Mouse (Mus musculus) heart, adult 2 months (tissue): ENCODE data around the gene Gm11563.

Experiments used
- CTCF ChIP-seq: fragments of 200-600 bp; IDR thresholded peaks from 2 replicates; pipeline ENCODE4 v1.8.1; 2022; ENCODE audit warnings: antibody characterized with exemption, mild to moderate bottlenecking, moderate library complexity
- EP300 ChIP-seq: fragments of 200-500 bp; IDR thresholded peaks from 2 replicates; pipeline ENCODE4 v1.6.1; 2011; ENCODE audit warnings: low read depth, low read length, control low read depth; ENCODE audit not compliant: insufficient read depth
- POLR2A ChIP-seq: fragments of 200-500 bp; IDR thresholded peaks from 2 replicates; pipeline ENCODE4 v1.6.1; 2011; ENCODE audit warnings: mild to moderate bottlenecking, low read depth, low read length, control low read depth; ENCODE audit not compliant: insufficient read depth

DNA sequence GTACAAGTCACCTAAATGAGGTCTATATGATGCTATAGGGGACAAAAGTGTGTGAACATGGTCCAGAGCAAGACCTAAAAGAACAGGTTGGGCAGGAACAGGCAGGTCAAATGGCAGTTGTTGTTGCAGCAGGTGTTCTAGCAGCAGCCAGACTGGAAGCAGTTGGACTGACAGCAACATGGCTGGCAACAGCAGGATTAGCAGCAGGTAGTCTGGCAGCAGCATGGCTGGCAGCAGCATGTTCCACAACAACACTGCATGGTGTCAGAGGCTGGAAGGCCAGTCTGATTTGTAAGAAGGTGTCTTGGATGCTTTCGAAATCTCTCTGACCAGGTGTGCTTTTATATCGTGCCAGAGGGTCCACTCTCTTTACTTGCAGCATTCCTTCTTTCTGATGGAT is 24.7 kb upstream of the Gm11563 start:
- no peak for TF ChIP-seq CTCF
- TF ChIP-seq EP300: no peak
- no peak for TF ChIP-seq POLR2A
